Mouse (Mus musculus) liver, embryonic 16.5 days (tissue): ENCODE data around the gene Gm45808. TPM values are rescaled to one million over a fixed set of nuclear protein-coding genes. Genes with fewer than 3 reads are reported as not detected.
"Not testable (repeated sequence)": the region's sequence is repeated elsewhere in the genome, so short reads cannot be mapped to it uniquely, and the experiment has no call there.

Experiments used
- ATAC-seq: fragments of 200-750 bp; cut with Nextera tagmentation; 2 replicates; pipeline ENCODE4 v1.8.0; 2017; ENCODE audit warnings: low read depth, mild to moderate bottlenecking, moderate number of reproducible peaks, moderate library complexity
- H3K27ac ChIP-seq: fragments of 300-500 bp; sonication (generic); 2 replicates; pipeline ENCODE4 v1.5.1; 2014; ENCODE audit warnings: mild to moderate bottlenecking, low read length
- H3K27me3 ChIP-seq: fragments of 300-500 bp; sonication (generic); 2 replicates; pipeline ENCODE4 v1.6.1; 2014; ENCODE audit warnings: low read depth, low read length, mixed read lengths; ENCODE audit not compliant: control insufficient read depth, insufficient read depth
- H3K36me3 ChIP-seq: fragments of 300-500 bp; sonication (generic); 2 replicates; pipeline ENCODE4 v1.6.1; 2014; ENCODE audit warnings: mild to moderate bottlenecking; ENCODE audit not compliant: control insufficient read depth, insufficient read depth
- H3K4me1 ChIP-seq: fragments of 300-500 bp; sonication (generic); 2 replicates; pipeline ENCODE4 v1.6.1; 2014; ENCODE audit warnings: low read depth, low read length, mixed read lengths; ENCODE audit not compliant: control insufficient read depth
- H3K4me2 ChIP-seq: fragments of 300-500 bp; sonication (generic); 2 replicates; pipeline ENCODE4 v1.6.1; 2014; ENCODE audit warnings: low read depth, low read length, mixed read lengths
- H3K4me3 ChIP-seq: fragments of 300-500 bp; sonication (generic); 2 replicates; pipeline ENCODE4 v1.5.1; 2014; ENCODE audit warnings: low read depth, mild to moderate bottlenecking, low read length
- H3K9ac ChIP-seq: fragments of 300-500 bp; sonication (generic); 2 replicates; pipeline ENCODE4 v1.6.1; 2014; ENCODE audit warnings: low read depth, low read length
- H3K9me3 ChIP-seq: fragments of 300-500 bp; sonication (generic); replicated peaks from 2 replicates; pipeline ENCODE4 v1.6.1; 2016; ENCODE audit warnings: low read length; ENCODE audit not compliant: control insufficient read depth
- WGBS: fragments of 180-500 bp; shearing (Covaris S2); extraction: QIAGEN DNeasy Blood & Tissue Kit; methylation state at CpG from one replicate; pipeline ENCODE4 v1.1.7; 2014; ENCODE audit not compliant: insufficient replicate concordance; 5-methylcytosine and 5-hydroxymethylcytosine counted together
- polyA plus RNA-seq: library from polyadenylated mRNA; unstranded; fragments of >200 nt; fragmentation: Nextera tagmentation; extraction: Ambion mirVana; gene quantifications from 2 replicates; pipeline ENCODE4 v1.2.1, GENCODE M21; 2015

Gm45808 gene
- polyA plus RNA-seq = not detected in 2 replicates

DNA sequence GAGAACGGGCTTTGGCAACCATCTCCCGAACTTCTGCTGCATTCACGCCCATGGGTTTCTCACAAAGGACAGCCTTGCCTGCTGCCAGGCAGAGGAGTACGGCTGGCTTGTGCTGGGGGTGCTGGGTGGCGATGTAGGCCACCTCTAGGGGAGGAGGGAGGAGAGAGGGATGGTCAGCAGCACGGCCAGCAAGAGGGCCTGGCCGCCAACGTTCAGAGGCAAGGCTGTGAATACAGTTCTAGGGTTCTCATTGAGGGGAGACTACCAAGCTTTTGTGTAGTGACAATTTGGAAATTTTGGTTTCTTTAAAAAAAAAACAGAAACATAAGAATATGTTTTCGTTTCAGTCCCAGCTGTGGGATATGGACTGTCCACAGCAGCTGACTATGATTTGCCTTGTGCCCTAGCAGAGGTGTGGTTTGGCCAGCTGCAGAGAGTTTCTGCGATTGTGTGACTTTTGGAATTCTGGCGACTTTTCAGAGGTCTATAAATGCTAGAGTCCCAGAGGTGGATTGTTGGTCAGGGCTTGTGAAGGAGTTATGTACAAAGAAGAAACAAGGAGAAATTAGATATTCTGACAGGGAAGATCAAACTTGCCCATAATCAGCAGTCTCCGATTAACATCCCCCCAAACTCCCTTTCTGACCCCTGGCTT lies at the start of gene Gm45808:
Gm45808 (minus strand) TSS at position 51 of the 655 bp plus-strand sequence.
- Histone ChIP-seq H3K4me2 (no peak within 1 kb of the TSS), H3K4me3 (no peak within 1 kb of the TSS), H3K27me3 (no peaks in the 10 kb centered on the region), H3K9ac (no peak within 1 kb of the TSS), H3K9me3 (no peaks in the 10 kb centered on the region), H3K4me1 (peaks cover 48% of the 10 kb centered on the region), H3K36me3 (no peaks in the 10 kb centered on the region), H3K27ac (no peak within 1 kb of the TSS)
- no peak for ATAC-seq
- 76% methylated on average over 12 of the region's 12 CpGs for WGBS

GRCm38 (mm10) chr7:45535676-45536075 lies 49.1 kb upstream of the Gm45808 start:
- WGBS = 79% methylated on average over 1 of the region's 1 CpGs
- no peak for ATAC-seq

GRCm38 (mm10) chr7:45530643-45531042 lies 44.0 kb upstream of the Gm45808 start:
- no peak overlapping the region for H3K9ac ChIP-seq
- no peak overlapping the region for H3K4me2 ChIP-seq
- ATAC-seq = no peak
- no peaks in the 10 kb centered on the region for H3K36me3 ChIP-seq
- no peak overlapping the region for H3K27ac ChIP-seq
- 56% methylated on average over 2 of the region's 2 CpGs for WGBS
- H3K27me3 ChIP-seq = no peaks in the 10 kb centered on the region; the same call in 1 of the 2 replicates
- no peak overlapping the region for H3K4me3 ChIP-seq
- no peaks in the 10 kb centered on the region for H3K9me3 ChIP-seq
- H3K4me1 ChIP-seq = peaks cover 10% of the 10 kb centered on the region

More at GRCm38 (mm10) chr7:45535676-45536075, 49.1 kb upstream of the Gm45808 start:
- H3K27ac ChIP-seq = no peak overlapping the region
- no peak overlapping the region for H3K9ac ChIP-seq
- H3K9me3 ChIP-seq = no peaks in the 10 kb centered on the region
- H3K4me3 ChIP-seq = no peak overlapping the region
- H3K4me1 ChIP-seq = no peaks in the 10 kb centered on the region; the same call in 1 of the 2 replicates
- peaks cover 8% of the 10 kb centered on the region for H3K27me3 ChIP-seq
- no peaks in the 10 kb centered on the region for H3K36me3 ChIP-seq
- no peak overlapping the region for H3K4me2 ChIP-seq

DNA sequence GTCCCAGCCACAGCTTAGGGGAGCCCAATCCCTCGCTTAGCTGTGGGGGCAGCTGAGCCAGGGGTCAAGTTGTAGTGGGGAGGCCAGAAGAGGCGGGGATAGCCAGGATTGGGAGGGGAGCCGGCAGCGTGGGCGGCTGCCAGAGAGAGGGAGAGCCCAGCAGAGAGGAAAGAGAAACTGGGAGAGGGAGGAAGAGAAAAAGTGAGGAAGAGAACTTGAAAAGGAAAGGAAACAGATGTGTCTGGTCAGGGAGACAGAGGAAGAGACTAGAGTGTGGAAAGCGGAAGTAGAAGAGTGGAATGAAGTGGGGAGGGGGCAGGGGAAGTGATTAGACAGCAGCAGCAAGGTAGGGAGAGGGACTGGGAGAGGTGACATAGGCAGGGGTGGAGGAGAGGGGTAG lies 42.9 kb upstream of the Gm45808 start:
- Histone ChIP-seq H3K4me3 (no peak overlapping the region), H3K27me3 (no peaks in the 10 kb centered on the region; the same call in 1 of the 2 replicates), H3K36me3 (peaks cover 2% of the 10 kb centered on the region), H3K9ac (no peak overlapping the region), H3K4me1 (peaks cover 10% of the 10 kb centered on the region), H3K4me2 (no peak overlapping the region), H3K27ac (no peak overlapping the region), H3K9me3 (no peaks in the 10 kb centered on the region)
- ATAC-seq = no peak
- WGBS = 5% methylated on average over 6 of the region's 6 CpGs

- H3K9me3 ChIP-seq, H3K27me3 ChIP-seq, ATAC-seq: not testable (repeated sequence)
- 61% methylated on average over 6 of the region's 6 CpGs for WGBS
- peak overlapping the region; percentile 100 for H3K27ac ChIP-seq
- peaks cover 12% of the 10 kb centered on the region for H3K4me1 ChIP-seq
- peak overlapping the region; percentile 96 for H3K9ac ChIP-seq
- peak overlapping the region; percentile 86 for H3K4me3 ChIP-seq
- peaks cover 21% of the 10 kb centered on the region for H3K36me3 ChIP-seq
- H3K4me2 ChIP-seq = peak overlapping the region; percentile 75
Measured at GRCm38 (mm10) chr7:45527169-45527568, 40.6 kb upstream of the Gm45808 start.

GRCm38 (mm10) chr7:45526474-45527120 lies 40.0 kb upstream of the Gm45808 start:
- no peak for ATAC-seq
- H3K36me3 ChIP-seq = peaks cover 23% of the 10 kb centered on the region
- peak overlapping the region; percentile 96 for H3K9ac ChIP-seq
- H3K4me1 ChIP-seq = peaks cover 12% of the 10 kb centered on the region
- H3K4me2 ChIP-seq = peak overlapping the region; percentile 75
- peak overlapping the region; percentile 86 for H3K4me3 ChIP-seq
- H3K27me3 ChIP-seq = no peaks in the 10 kb centered on the region; the same call in 1 of the 2 replicates
- H3K27ac ChIP-seq = peak overlapping the region; percentile 100
- WGBS = 16% methylated on average over 7 of the region's 7 CpGs
- no peaks in the 10 kb centered on the region for H3K9me3 ChIP-seq

DNA sequence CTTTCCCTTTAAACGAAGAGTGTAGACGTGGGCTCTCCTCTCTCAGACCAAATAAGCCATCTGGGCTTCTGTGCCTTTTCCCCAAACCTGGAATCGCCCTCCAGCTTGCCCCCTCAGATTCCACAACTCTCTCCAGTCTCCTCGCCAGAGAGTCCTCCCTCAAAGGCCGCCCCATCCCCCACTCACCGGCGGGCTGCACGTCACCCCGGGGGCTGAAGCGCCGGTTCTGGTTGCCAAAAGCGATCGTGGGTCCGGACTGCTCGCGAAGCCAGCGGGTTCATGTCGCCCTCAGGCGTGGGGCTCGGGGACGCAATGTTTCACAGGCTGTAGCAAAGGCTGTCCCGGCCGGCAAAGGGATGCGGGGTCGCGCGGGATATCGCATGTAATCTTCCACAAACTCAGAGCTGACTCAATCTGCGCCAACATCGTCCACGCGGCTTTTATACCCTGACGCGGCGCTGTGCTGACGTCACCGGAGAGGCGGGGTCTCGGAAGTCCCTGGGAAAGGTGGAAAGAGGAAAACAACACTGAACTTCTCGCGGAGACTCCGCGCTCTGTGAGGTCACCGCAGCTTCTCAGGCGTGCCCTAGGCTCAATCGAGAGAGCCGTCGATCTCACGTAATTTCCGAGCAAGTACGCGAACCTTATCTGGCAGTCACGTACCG lies 39.3 kb upstream of the Gm45808 start, which contains the start of the genes Ppp1r15a and Plekha4:
Ppp1r15a (minus strand) TSS at position 460 of the 665 bp plus-strand sequence.
Plekha4 (plus strand) TSS at position 522 of the 665 bp plus-strand sequence.
- Histone ChIP-seq H3K4me3 (peak within 1 kb of the TSS; percentile 86), H3K4me2 (peak within 1 kb of the TSS; percentile 75), H3K27me3 (no peaks in the 10 kb centered on the region; the same call in 1 of the 2 replicates), H3K9ac (peak within 1 kb of the TSS; percentile 96), H3K36me3 (peaks cover 24% of the 10 kb centered on the region), H3K9me3 (no peaks in the 10 kb centered on the region), H3K27ac (peak within 1 kb of the TSS; percentile 100), H3K4me1 (peaks cover 16% of the 10 kb centered on the region)
- ATAC-seq = peak; percentile 71
- 0% methylated on average over 54 of the region's 54 CpGs for WGBS

- H3K36me3 ChIP-seq = peaks cover 28% of the 10 kb centered on the region
- no peaks in the 10 kb centered on the region for H3K27me3 ChIP-seq
- H3K4me1 ChIP-seq = peaks cover 20% of the 10 kb centered on the region
- H3K27ac ChIP-seq = peak overlapping the region; percentile 100
- peak; percentile 87 for ATAC-seq
- H3K9me3 ChIP-seq = no peaks in the 10 kb centered on the region
- 6% methylated on average over 12 of the region's 12 CpGs for WGBS
- peak overlapping the region; percentile 96 for H3K9ac ChIP-seq
- H3K4me2 ChIP-seq = peak overlapping the region; percentile 75
- peak overlapping the region; percentile 86 for H3K4me3 ChIP-seq
Measured at GRCm38 (mm10) chr7:45524841-45525621, 38.4 kb upstream of the Gm45808 start.
